ENCODE assay signal across 17 mouse cellular contexts in the genomic region with DNA sequence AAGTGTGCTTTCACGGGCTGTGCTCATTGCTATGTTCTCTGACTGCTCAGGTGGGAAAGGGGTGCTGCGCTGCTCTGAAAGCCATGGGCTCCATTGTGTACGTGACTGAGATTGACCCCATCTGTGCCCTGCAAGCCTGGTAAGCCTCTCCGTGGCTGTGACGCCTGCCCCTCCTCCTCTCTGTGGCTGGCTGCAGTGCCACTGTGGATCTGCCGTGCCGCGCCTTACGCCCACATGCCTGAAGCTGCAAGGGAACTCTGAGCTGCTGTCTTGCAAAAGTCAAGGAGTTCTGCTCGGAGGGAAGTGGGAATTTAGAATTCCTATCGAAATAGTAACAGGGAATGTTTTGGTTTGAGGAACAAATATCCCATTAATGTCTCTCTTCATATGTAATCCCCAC. TPM values are rescaled to one million over a fixed set of nuclear protein-coding genes. Genes with fewer than 3 reads are reported as not detected.
DNase-seq lines count a peak whose midpoint lies in the region; ATAC-seq and TF ChIP-seq lines count a peak whose summit lies in the region.
"Had no signal": no experiment of that assay in that cellular context is flagged by ENCODE, and none has a peak within 500 bp of the region (broad histone marks: within the 10 kb centered on the region; RNA-seq: fewer than 3 reads in every experiment).

No protein-coding gene starts in this region.

- H3K4me2 ChIP-seq in limb, embryonic 11.5 days (ENCODE audit: low read depth, severe bottlenecking): no peak overlapping the region
- H3K4me2 ChIP-seq in intestine, postnatal 0 days (replicated peaks; ENCODE audit: low read depth): no peak overlapping the region
- H3K4me2 ChIP-seq: embryonic facial prominence, embryonic 13.5 days; forebrain, embryonic 13.5 days; liver, embryonic 13.5 days had no signal

- no peaks in the 10 kb centered on the region for H3K27me3 ChIP-seq in limb, embryonic 11.5 days (ENCODE audit: control insufficient read depth, insufficient read depth, low read length)
- no peaks in the 10 kb centered on the region for H3K27me3 ChIP-seq in limb, embryonic 10.5 days (ENCODE audit: low read depth, poor library complexity, severe bottlenecking)
- no peaks in the 10 kb centered on the region for H3K27me3 ChIP-seq in intestine, postnatal 0 days (replicated peaks; ENCODE audit: control insufficient read depth, insufficient read depth, low read length)
- H3K27me3 ChIP-seq: CH12.LX; embryonic facial prominence, embryonic 13.5 days; forebrain, embryonic 13.5 days; liver, embryonic 13.5 days; Patski had no signal

- no peak for TF ChIP-seq CTCF in intestine, postnatal 0 days (IDR thresholded peaks at IDR 0.05; ENCODE audit: low read depth)

- no peak overlapping the region; the same call in 1 of the 2 replicates for H3K27ac ChIP-seq in limb, embryonic 11.5 days (replicated peaks; ENCODE audit: low read depth, low read length)
- H3K27ac ChIP-seq in limb, embryonic 10.5 days: no peak overlapping the region
- no peak overlapping the region for H3K27ac ChIP-seq in intestine, postnatal 0 days (ENCODE audit: low read depth, low read length)
- H3K27ac ChIP-seq: embryonic facial prominence, embryonic 13.5 days; forebrain, embryonic 13.5 days; liver, embryonic 13.5 days had no signal

- no peaks in the 10 kb centered on the region for H3K9me3 ChIP-seq in limb, embryonic 11.5 days (ENCODE audit: control insufficient read depth, low read length)
- no peaks in the 10 kb centered on the region for H3K9me3 ChIP-seq in limb, embryonic 10.5 days (replicated peaks)
- no peaks in the 10 kb centered on the region for H3K9me3 ChIP-seq in intestine, postnatal 0 days (ENCODE audit: control insufficient read depth)
- H3K9me3 ChIP-seq: embryonic facial prominence, embryonic 13.5 days; forebrain, embryonic 13.5 days; liver, embryonic 13.5 days had no signal

- H3K4me3 ChIP-seq in limb, embryonic 11.5 days (ENCODE audit: low read depth, low read length): no peak overlapping the region
- H3K4me3 ChIP-seq in limb, embryonic 10.5 days: no peak overlapping the region
- no peak overlapping the region for H3K4me3 ChIP-seq in intestine, postnatal 0 days (ENCODE audit: low read depth, low read length)
- H3K4me3 ChIP-seq: embryonic facial prominence, embryonic 13.5 days; forebrain, embryonic 13.5 days; liver, embryonic 13.5 days had no signal

- H3K9ac ChIP-seq in limb, embryonic 11.5 days (ENCODE audit: low read length): peak overlapping the region; percentile 22; the same call in 1 of the 2 replicates
- no peak overlapping the region for H3K9ac ChIP-seq in intestine, postnatal 0 days (ENCODE audit: low read depth, low read length)
- H3K9ac ChIP-seq: embryonic facial prominence, embryonic 13.5 days; forebrain, embryonic 13.5 days; liver, embryonic 13.5 days had no signal

- ATAC-seq in limb, embryonic 11.5 days (ENCODE audit: insufficient number of reproducible peaks, low FRiP score, low TSS enrichment, low read depth): no peak
- ATAC-seq in intestine, postnatal 0 days: no peak
- ATAC-seq: forebrain, embryonic 13.5 days; Patski had no signal

- H3K36me3 ChIP-seq in limb, embryonic 11.5 days (ENCODE audit: control insufficient read depth, insufficient read depth, low read length): no peaks in the 10 kb centered on the region
- peaks cover 17% of the 10 kb centered on the region for H3K36me3 ChIP-seq in limb, embryonic 10.5 days
- peaks cover 38% of the 10 kb centered on the region for H3K36me3 ChIP-seq in intestine, postnatal 0 days (ENCODE audit: control insufficient read depth, insufficient read depth)

- DNase-seq in limb, embryonic 11.5 days (ENCODE audit: low spot score): no peak
- no peak for DNase-seq in limb, embryonic 10.5 days (ENCODE audit: low spot score)
- peak; percentile 13 to 19 for DNase-seq in frontal cortex, postnatal 10 days (ENCODE audit: low spot score in 2 of 2)
- peak; percentile 65 to 79 for DNase-seq in left cerebral cortex, adult 18-20 months (ENCODE audit: low spot score in 2 of 2)
- peak; percentile 24 for DNase-seq in right cerebral cortex, postnatal 14 days
- no peak for DNase-seq in urinary bladder, postnatal 14 days (ENCODE audit: low spot score)
- DNase-seq: adrenal gland, postnatal 10 days; cerebellum, postnatal 25 days; heart, postnatal 14 days; kidney, postnatal 14 days; liver, embryonic 13.5 days had no signal

- no peaks in the 10 kb centered on the region for H3K4me1 ChIP-seq in limb, embryonic 11.5 days (ENCODE audit: control insufficient read depth, insufficient read depth, low read length)
- H3K4me1 ChIP-seq in limb, embryonic 10.5 days: no peaks in the 10 kb centered on the region
- H3K4me1 ChIP-seq in intestine, postnatal 0 days (replicated peaks; ENCODE audit: control insufficient read depth, insufficient read depth, low read length): no peaks in the 10 kb centered on the region
- H3K4me1 ChIP-seq: embryonic facial prominence, embryonic 13.5 days; forebrain, embryonic 13.5 days; liver, embryonic 13.5 days had no signal

- WGBS in limb, embryonic 11.5 days: 78% methylated on average over 11 of the region's 11 CpGs
- WGBS in limb, embryonic 10.5 days: 86% methylated on average over 11 of the region's 11 CpGs
- WGBS in intestine, postnatal 0 days: 69% methylated on average over 11 of the region's 11 CpGs

RNA-seq across cellular contexts. Expression of gene Strip2, which starts 25.7 kb away (rescaled TPM):
- 1.0 and 1.3 TPM in 2 replicates for polyA plus RNA-seq in limb, embryonic 11.5 days (2014; fragmentation: Nextera tagmentation; extraction: Ambion mirVana)
- polyA plus RNA-seq in limb, embryonic 10.5 days (2016; fragmentation: Nextera tagmentation; extraction: Ambion mirVana): 0.60 and 0.95 TPM in 2 replicates
- total RNA-seq in left cerebral cortex, adult 18-20 months (2021): 10 to 100 TPM; 17.5 to 25.3 TPM
- polyA plus RNA-seq in intestine, postnatal 0 days (2015; fragmentation: Nextera tagmentation; extraction: Ambion mirVana): 0.46 and 0.63 TPM in 2 replicates
- total RNA-seq: neutrophil, adult 5-6 weeks had no signal

Comparison
In these comparisons a context has a peak if more than half of its experiments do, and no peak if none do; other contexts are left out.
1. DNase-seq: peak in frontal cortex, postnatal 10 days (2 of 2), left cerebral cortex, adult 18-20 months (2 of 2) and right cerebral cortex, postnatal 14 days (single experiment); none in limb, embryonic 11.5 days (single experiment), limb, embryonic 10.5 days (single experiment) and urinary bladder, postnatal 14 days (single experiment).